ENCODE assay signal across 16 mouse cellular contexts in genomic region chr14:118058581-118058886, GRCm38 (mm10).
"Had no signal": no experiment of that assay in that cellular context is flagged by ENCODE, and none has a peak within 500 bp of the region (broad histone marks: within the 10 kb centered on the region; RNA-seq: fewer than 3 reads in every experiment).

No protein-coding gene starts in this region.

- DNase-seq: kidney, adult 8-10 months; kidney, postnatal 10 days; kidney, postnatal 36 days; left cerebral cortex, postnatal 4 days; liver, postnatal 0 days; lung, embryonic 14.5 days; lung, postnatal 10 days; midbrain, embryonic 14.5 days; thymus, adult 2 months; thymus, postnatal 25 days had no signal

- H3K9ac ChIP-seq: kidney, embryonic 15.5 days; limb, embryonic 12.5 days; limb, embryonic 15.5 days; liver, embryonic 14.5 days; liver, postnatal 0 days; lung, embryonic 14.5 days had no signal

- H3K27ac ChIP-seq: kidney, embryonic 15.5 days; limb, embryonic 12.5 days; limb, embryonic 15.5 days; liver, embryonic 14.5 days had no signal

- ATAC-seq: liver, postnatal 0 days had no signal

- H3K4me3 ChIP-seq: kidney, embryonic 15.5 days; limb, embryonic 12.5 days; limb, embryonic 15.5 days had no signal

- H3K36me3 ChIP-seq: kidney, embryonic 15.5 days; limb, embryonic 12.5 days; limb, embryonic 15.5 days had no signal

- H3K4me2 ChIP-seq: kidney, embryonic 15.5 days; limb, embryonic 12.5 days; limb, embryonic 15.5 days; liver, embryonic 11.5 days; lung, embryonic 14.5 days; midbrain, embryonic 11.5 days had no signal

- H3K4me1 ChIP-seq: kidney, embryonic 15.5 days; limb, embryonic 12.5 days; limb, embryonic 15.5 days had no signal

- H3K9me3 ChIP-seq: kidney, embryonic 15.5 days; limb, embryonic 12.5 days; limb, embryonic 15.5 days had no signal

- H3K27me3 ChIP-seq: kidney, embryonic 15.5 days; limb, embryonic 12.5 days; limb, embryonic 15.5 days had no signal
